Mouse (Mus musculus) ovary, adult 10 weeks (tissue): ENCODE data around the gene Klf13. TPM values are rescaled to one million over a fixed set of nuclear protein-coding genes. Genes with fewer than 3 reads are reported as not detected.

Source experiments
- polyA plus RNA-seq: library from polyadenylated mRNA; stranded (reverse); fragments of 350-450 nt; fragmentation: Illumina TruSeq; extraction: RNeasy Lipid Tissue Mini Kit (QIAGEN cat#74804); gene quantifications from one replicate; pipeline ENCODE4 v1.2.3, GENCODE M21; 2014

Klf13 gene
- polyA plus RNA-seq: 12.3 TPM

GRCm38 (mm10) chr7:63938914-63939396 is at the start of gene Klf13:
Gene Klf13 (minus strand): TSS chr7:63938915.

GRCm38 (mm10) chr7:63916268-63916907 is 22.3 kb downstream of the Klf13 start, which contains the start of gene E030018B13Rik:
Gene E030018B13Rik (plus strand): TSS chr7:63916857.

Other genes starting within 250 kb of the Klf13 start
- gene E030018B13Rik, start 22.1 kb downstream of the Klf13 start, polyA plus RNA-seq: not detected
- not detected for gene Trpm1, start 214.9 kb upstream of the Klf13 start, polyA plus RNA-seq